Mouse (Mus musculus): ENCODE data around the gene Spata33. TPM values are rescaled to one million over a fixed set of nuclear protein-coding genes. Genes with fewer than 3 reads are reported as not detected.
"Not testable (repeated sequence)": the region's sequence is repeated elsewhere in the genome, so short reads cannot be mapped to it uniquely, and the experiment has no call there.

Spata33 gene
- total RNA-seq (2021) = 1 to 10 TPM; 5.9 to 9.8 TPM
- long read RNA-seq, experiment 1, full-length matches to known transcripts = 3 of 4 reads
- long read RNA-seq, experiment 1, partial matches to known transcripts = 0 of 4 reads
- long read RNA-seq, experiment 1, other reads (novel, unspliced or antisense) = 1 of 4 reads
- long read RNA-seq, experiment 2, partial matches to known transcripts = 0 of 1 reads
- long read RNA-seq, experiment 2, other reads (novel, unspliced or antisense) = 1 of 1 reads

GRCm38 (mm10) chr8:123212321-123213117, at the start of gene Spata33, which contains the start of gene Chmp1a:
TSS of gene Spata33 (plus strand) at chr8:123212832.
TSS of gene Chmp1a (minus strand) at chr8:123212763.
- DNase-seq (ENCODE audit: low spot score in 2 of 2) = peak; percentile 82 to 86

DNA sequence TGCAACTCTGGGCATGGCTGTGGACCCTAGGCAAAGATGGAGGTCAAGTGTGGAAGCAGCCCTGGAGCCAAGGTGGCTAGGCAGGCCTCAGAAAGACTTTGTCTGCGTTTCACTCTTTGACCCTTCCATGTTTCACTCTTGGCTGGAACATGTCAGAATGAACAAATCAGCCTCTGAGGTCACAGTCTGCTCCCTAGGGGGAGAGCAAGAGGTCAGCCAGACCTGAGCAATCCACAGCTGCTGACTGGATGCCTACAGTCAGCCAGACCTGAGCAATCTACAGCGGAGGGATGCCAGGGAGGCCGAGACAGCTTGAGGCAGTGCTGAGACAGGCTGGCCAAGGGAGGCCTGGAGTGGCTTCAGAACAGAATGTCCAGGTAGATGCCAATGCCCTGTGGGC, 31.2 kb upstream of the Spata33 start:
- no peak for DNase-seq (ENCODE audit: low spot score in 2 of 2)

GRCm38 (mm10) chr8:123185566-123186409, 26.8 kb upstream of the Spata33 start, which contains the start of gene Dpep1:
TSS of gene Dpep1 (plus strand) at chr8:123186242.
- no peak for DNase-seq (ENCODE audit: low spot score in 2 of 2)

DNA sequence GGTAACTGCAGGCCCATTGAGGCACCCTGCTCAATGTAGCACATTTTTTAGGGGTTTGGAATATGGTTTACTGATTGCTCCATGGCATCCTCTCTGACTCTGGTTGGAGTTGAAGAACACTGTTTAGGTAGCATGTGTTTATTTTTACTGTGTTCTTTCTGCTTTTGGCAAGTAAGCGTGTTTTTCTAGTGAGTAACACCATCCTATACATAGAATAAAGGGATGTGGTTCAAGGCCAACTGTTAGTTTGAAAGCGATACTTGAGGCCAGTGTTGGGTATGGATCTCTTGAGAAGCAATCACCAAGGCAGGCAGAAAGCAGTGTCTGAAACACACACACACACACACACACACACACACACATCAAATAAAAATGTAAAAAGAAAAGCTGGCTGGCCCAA, 24.6 kb upstream of the Spata33 start:
- no peak for DNase-seq (ENCODE audit: low spot score in 2 of 2)

- DNase-seq (ENCODE audit: low spot score in 2 of 2) = no peak
Observed at GRCm38 (mm10) chr8:123188841-123189240, 23.8 kb upstream of the Spata33 start.

DNA sequence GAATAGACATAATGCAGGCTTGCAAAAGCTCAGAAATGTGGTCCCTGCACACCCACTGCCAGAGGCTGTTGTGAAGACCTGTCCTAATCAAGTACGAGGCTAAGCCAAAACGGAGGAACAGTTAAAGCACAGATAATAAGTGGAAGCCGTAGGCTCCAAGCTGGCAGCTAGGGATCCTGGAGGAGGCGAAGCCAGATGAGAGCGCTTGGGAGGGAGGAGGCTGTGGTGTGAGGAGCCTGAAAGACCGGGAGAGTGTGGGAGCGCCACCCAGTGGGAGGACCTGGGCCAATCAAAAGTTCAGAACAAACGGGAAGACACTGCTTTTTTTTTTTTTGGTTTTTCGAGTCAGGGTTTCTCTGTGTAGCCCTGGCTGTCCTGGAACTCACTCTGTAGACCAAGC, 22.0 kb upstream of the Spata33 start:
- DNase-seq (ENCODE audit: low spot score in 2 of 2) = peak; percentile 79 to 81

- DNase-seq (ENCODE audit: low spot score in 2 of 2) = no peak
Observed at GRCm38 (mm10) chr8:123191908-123192307, 20.7 kb upstream of the Spata33 start.

DNA sequence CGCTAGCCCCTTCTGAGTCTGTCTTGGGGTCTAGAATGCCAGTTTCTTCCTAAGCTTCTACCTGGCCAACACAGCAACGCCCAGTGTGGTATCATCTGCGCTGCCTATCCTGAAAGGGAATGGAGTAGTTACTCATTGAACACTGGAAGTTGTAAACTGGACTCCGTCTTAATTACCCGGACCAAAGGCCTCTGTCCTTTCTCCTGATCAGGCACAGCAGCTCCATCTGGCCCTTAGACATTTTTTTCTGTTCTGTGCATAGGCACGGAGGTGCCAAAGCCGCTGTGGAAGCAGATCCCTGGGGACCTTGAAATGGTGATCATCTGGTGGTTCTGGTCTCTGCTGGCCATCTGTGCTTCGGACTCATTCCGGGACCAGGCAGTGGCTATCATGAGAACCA, 18.9 kb upstream of the Spata33 start:
- DNase-seq (ENCODE audit: low spot score in 2 of 2) = no peak

DNA sequence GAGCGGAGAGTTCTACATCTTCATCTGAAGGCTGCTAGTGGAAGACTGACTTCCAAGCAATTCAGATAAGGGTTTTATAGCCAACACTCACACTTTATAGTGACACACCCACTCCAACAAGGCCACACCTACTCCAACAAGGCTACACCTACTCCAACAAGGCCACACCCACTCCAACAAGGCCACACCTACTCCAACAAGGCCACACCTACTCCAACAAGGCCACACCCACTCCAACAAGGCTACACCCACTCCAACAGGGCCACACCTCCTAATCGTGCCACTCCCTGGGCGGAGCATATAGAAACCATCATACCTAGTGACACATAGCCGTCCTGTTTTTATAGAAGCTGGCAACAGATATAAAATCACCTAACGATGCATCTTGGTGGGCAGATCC, 15.6 kb upstream of the Spata33 start:
- DNase-seq (ENCODE audit: low spot score in 2 of 2) = not testable (repeated sequence)

GRCm38 (mm10) chr8:123199864-123200263, 12.8 kb upstream of the Spata33 start:
- no peak for DNase-seq (ENCODE audit: low spot score in 2 of 2)

DNA sequence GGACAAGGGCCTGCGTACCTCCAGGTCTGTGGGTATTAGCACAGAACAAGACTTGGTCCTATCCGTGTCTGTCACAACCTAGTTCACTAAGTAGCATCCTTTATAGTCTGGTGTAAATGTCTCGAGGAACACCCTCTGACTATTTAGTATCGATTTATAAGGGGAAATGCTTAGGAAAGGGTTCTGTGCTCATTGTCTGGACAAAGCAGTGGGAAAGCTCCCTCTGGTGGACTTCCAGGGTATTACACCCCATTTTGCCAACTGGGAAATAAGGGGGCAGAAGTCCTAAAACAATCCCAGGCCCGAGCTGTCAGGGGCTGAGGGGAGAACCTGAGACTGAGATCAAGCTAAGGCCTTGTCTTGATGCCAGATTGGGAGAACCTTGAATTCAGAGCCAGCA, 10.3 kb upstream of the Spata33 start:
- DNase-seq (ENCODE audit: low spot score in 2 of 2) = peak; percentile 66 to 83

GRCm38 (mm10) chr8:123203571-123203970, 9.1 kb upstream of the Spata33 start:
- no peak for DNase-seq (ENCODE audit: low spot score in 2 of 2)

- DNase-seq (ENCODE audit: low spot score in 2 of 2) = no peak
Observed at GRCm38 (mm10) chr8:123211876-123212275, 756 bp upstream of the Spata33 start.

DNA sequence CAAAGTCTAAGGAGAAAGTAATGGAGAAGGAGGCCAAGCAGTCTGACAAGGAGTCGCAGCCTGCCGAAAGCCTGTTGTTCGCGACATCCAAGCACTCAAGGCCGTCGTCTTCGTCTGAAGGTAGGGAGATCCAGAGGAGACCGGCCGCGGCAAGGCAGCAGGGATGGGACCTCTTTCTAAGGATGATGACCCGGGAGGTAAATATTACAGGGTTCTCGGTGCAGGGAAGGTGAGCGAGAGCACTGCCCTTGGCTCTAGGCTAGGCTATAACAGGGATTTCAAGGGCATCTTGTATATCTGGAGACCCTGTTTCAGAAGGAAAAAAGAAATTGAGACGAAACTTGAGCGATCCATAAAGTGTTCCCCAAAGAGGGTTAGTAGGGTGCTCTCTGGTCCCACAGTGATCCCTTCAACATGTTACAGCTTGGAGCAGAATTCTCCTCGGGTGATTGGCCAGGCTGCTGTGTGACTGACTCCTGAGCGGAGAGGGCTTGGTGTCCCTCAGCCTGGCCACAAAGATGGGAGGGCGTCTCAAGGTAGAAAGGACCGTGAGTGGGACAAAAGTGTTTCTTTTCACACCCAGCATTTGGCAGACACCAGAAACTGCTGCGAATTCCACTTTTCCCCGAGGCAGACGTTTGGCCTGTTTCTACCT, 613 bp downstream of the Spata33 start:
- DNase-seq (ENCODE audit: low spot score in 2 of 2) = no peak

- no peak for DNase-seq (ENCODE audit: low spot score in 2 of 2)
Observed at GRCm38 (mm10) chr8:123215430-123215829, 2.8 kb downstream of the Spata33 start.

GRCm38 (mm10) chr8:123220917-123221316, 8.3 kb downstream of the Spata33 start:
- DNase-seq (ENCODE audit: low spot score in 2 of 2) = no peak

DNA sequence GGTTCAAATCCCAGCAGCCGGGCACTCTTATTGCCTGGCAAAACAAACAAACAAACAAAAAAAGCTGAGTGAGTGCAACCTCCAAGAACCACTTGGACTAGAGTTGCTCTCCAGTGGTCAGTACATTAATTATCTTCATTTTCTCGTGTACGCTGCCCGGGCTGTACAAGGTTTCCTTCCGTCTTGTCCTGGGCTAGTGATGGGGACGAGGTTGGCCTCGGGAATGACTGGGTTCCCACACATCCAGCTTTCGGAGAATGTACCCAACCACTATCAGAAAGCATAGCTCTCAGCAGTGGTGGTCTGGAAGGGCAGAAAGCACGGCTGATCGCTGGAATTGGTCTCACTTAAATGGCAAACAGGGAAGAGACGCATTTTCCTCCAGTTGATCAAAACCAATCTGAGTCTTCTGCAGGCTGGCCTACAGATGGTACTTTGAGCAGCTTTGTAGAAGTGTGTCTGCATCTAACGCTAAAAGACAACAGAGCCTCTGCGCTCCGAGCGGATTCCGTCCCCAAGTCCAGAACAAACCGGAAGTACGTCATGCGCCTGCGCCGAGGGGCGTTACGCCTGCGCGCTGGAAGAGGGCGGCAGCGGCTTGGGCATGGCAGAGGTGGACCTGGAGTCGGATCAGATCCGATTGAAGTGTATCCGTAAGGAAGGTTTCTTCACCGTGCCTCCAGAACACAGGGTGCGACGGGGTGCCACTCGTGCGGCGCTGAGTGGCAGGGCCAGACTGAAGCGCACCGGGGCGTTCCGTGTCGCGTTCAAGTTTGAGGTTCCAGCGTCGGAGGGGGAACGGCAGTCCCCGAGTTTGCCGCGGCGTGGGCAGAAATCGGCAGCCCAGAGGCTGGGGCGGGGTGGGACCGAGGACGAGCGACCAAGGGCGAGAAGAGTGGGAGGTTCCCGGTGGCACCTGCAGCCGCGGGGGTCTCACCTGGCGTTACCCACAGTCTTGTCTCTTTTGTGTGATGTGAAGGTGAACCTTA, 11.9 kb downstream of the Spata33 start, which contains the start of gene Cdk10:
Gene Cdk10 (plus strand): TSS at position 565 of the 989 bp plus-strand sequence.
- peak; percentile 97 for DNase-seq (ENCODE audit: low spot score in 2 of 2)

DNA sequence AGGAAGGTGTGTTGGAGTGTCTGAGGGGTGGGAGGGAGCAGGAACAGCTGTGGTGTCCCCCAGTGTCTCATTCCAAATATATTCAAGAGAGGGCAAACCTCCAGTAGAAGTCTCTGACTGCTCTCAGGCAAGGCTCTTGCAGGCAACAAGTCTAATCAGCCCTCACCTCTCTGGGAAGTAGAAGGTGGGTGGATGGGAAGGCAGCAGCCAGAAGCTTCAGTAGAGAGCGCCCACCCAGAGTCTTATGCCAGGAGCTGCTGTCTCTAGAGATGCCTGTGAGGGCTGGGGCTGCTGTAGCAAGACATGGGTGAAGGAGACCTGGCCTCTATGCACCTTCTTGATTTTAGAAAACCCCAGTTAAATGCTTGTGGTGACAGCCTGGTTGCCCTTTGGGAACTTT, 15.8 kb downstream of the Spata33 start:
- DNase-seq (ENCODE audit: low spot score in 2 of 2) = peak in 1 of 2 experiments; percentile 36

DNA sequence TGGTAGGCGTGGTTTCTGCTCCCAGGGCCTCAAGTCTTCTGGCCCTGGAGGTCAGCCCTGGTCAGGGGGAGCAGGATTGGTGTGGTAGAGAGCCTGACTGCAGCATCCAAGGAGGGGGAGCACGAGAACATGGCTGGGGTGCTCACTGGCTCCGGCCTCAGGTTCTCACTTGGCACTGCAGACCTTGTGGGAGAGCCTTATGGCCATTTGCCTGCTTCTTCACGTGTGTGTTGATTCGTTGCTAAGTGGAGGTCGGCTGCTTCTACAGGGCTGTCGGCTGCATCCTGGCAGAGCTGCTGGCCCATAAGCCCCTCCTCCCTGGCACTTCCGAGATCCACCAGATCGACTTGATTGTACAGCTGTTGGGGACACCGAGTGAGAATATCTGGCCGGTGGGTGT, 17.7 kb downstream of the Spata33 start:
- DNase-seq (ENCODE audit: low spot score in 2 of 2) = not testable (repeated sequence)

- DNase-seq (ENCODE audit: low spot score in 2 of 2) = peak; percentile 27 to 30
Observed at GRCm38 (mm10) chr8:123231742-123232141, 19.1 kb downstream of the Spata33 start.
